Mouse (Mus musculus): ENCODE measurements at regions not wholly inside any gene's neighbourhood (a gene's known extent, or its start where the extent isn't known, plus 50 kb on each side); places are given as distances from the start of the nearest gene placed in this dataset.

GRCm38 (mm10) chr2:117439372-117440183 lies 96.8 kb upstream of the Rasgrp1 start:
- TF ChIP-seq CTCF (IDR thresholded peaks at IDR 0.05; ENCODE audit: low read depth, low read length) (no peak), POLR2A (IDR thresholded peaks at IDR 0.05; ENCODE audit: extremely low read depth, insufficient read depth, low read length) (no peak)

All from liver, adult 2 months (tissue).